Mouse (Mus musculus) Patski (cell line): ENCODE data around the gene Ccdc150. TPM values are rescaled to one million over a fixed set of nuclear protein-coding genes. Genes with fewer than 3 reads are reported as not detected.

Source experiments
- ATAC-seq: fragments of 100-300 bp; one replicate; pipeline ENCODE4 v1.8.0; 2021
- CTCF ChIA-PET: fragments of 350-600 bp; sonication (Branson Sonifier 250); formaldehyde crosslinking; loops from one replicate; lab custom pipeline; 2022; ENCODE audit warnings: inconsistent platforms; lab: Charles Lee
- POLR2A ChIA-PET: fragments of 350-600 bp; sonication (Branson Sonifier 250); formaldehyde crosslinking; loops from one replicate; lab custom pipeline; 2022; ENCODE audit warnings: antibody characterized with exemption, inconsistent platforms; lab: Charles Lee
- DNase-seq: peaks from one replicate; pipeline ENCODE4 v3.0.0-alpha.2; 2011; ENCODE audit warnings: low read depth, low spot score
- H3K27me3 ChIP-seq: fragments of 371-371 bp; one replicate; pipeline ENCODE4 v1.5.1; 2021
- CTCF ChIP-seq: fragments of 100-300 bp; IDR thresholded peaks from one replicate; pipeline ENCODE4 v1.5.1; 2021
- in situ Hi-C: fragments of 300-500 bp; cut with MboI; formaldehyde crosslinking; loops from 3 replicates; pipeline ENCODE4 v1.11.1; 2018; ENCODE audit warnings: low pct_unique_long_range_greater_than_20kb, mixed read lengths
- polyA plus RNA-seq: library from polyadenylated mRNA; unstranded; gene quantifications from one replicate; pipeline ENCODE4 v1.2.3, GENCODE M21; 2021

The Ccdc150 gene
- polyA plus RNA-seq = 0.59 TPM

GRCm38 (mm10) chr1:54250158-54250866 lies at the start of gene Ccdc150:
TSS of gene Ccdc150 (plus strand) at chr1:54250683.
- DNase-seq (peak; percentile 68), ATAC-seq (peak; percentile 99)
- in situ Hi-C loops = no loop called here
- H3K27me3 ChIP-seq = no peaks in the 10 kb centered on the region
- no peak for TF ChIP-seq CTCF
- ChIA-PET POLR2A (no interaction called here), CTCF (no interaction called here)

- POLR2A ChIA-PET = no interaction called here
- in situ Hi-C loops = no loop called here
Observed at GRCm38 (mm10) chr1:54220273-54220672, 30.2 kb upstream of the Ccdc150 start.

GRCm38 (mm10) chr1:54242722-54243121 lies 7.8 kb upstream of the Ccdc150 start:
- no peak for DNase-seq
- in situ Hi-C loops = no loop called here
- POLR2A ChIA-PET = no interaction called here
- no peak for ATAC-seq
- peaks cover 24% of the 10 kb centered on the region for H3K27me3 ChIP-seq
- CTCF ChIA-PET = no interaction called here
- no peak for TF ChIP-seq CTCF

More at GRCm38 (mm10) chr1:54220273-54220672, 30.2 kb upstream of the Ccdc150 start:
- CTCF ChIA-PET = no interaction called here
- peaks cover 18% of the 10 kb centered on the region for H3K27me3 ChIP-seq
- TF ChIP-seq CTCF = no peak
- DNase-seq = no peak
- no peak for ATAC-seq

GRCm38 (mm10) chr1:54275552-54275951 lies 25.1 kb downstream of the Ccdc150 start:
- CTCF ChIA-PET = interaction anchor here (2.7 kb wide), 1 partner anchor 19 kb away, joined by 7 read pairs; no protein-coding TSS in a partner anchor

GRCm38 (mm10) chr1:54279628-54280027 lies 29.1 kb downstream of the Ccdc150 start:
- TF ChIP-seq CTCF = no peak
- CTCF ChIA-PET = no interaction called here
- no peak for ATAC-seq

More at GRCm38 (mm10) chr1:54275552-54275951, 25.1 kb downstream of the Ccdc150 start:
- peak; percentile 41 for TF ChIP-seq CTCF
- H3K27me3 ChIP-seq = peaks cover 14% of the 10 kb centered on the region
- no peak for ATAC-seq
- in situ Hi-C loops = no loop called here
- no peak for DNase-seq
- POLR2A ChIA-PET = no interaction called here

GRCm38 (mm10) chr1:54280651-54281050 lies 30.2 kb downstream of the Ccdc150 start:
- in situ Hi-C loops = no loop called here
- CTCF ChIA-PET = no interaction called here
- H3K27me3 ChIP-seq = peaks cover 12% of the 10 kb centered on the region
- POLR2A ChIA-PET = no interaction called here
- DNase-seq = no peak
- TF ChIP-seq CTCF = no peak
- ATAC-seq = no peak

More at GRCm38 (mm10) chr1:54279628-54280027, 29.1 kb downstream of the Ccdc150 start:
- POLR2A ChIA-PET = no interaction called here
- no peak for DNase-seq
- in situ Hi-C loops = no loop called here
- peaks cover 9% of the 10 kb centered on the region for H3K27me3 ChIP-seq

GRCm38 (mm10) chr1:54306404-54306803 lies 55.9 kb downstream of the Ccdc150 start:
- in situ Hi-C loops = no loop called here
- CTCF ChIA-PET = no interaction called here
- peaks cover 43% of the 10 kb centered on the region for H3K27me3 ChIP-seq
- DNase-seq = no peak
- ATAC-seq = no peak
- POLR2A ChIA-PET = no interaction called here
- TF ChIP-seq CTCF = no peak

- ChIA-PET CTCF (no interaction called here), POLR2A (no interaction called here)
- H3K27me3 ChIP-seq = peaks cover 3% of the 10 kb centered on the region
- no peak for TF ChIP-seq CTCF
- no peak for ATAC-seq
- DNase-seq = no peak
- in situ Hi-C loops = loop anchor here (25.0 kb wide), 1 partner anchor 639 kb away; no protein-coding TSS in a partner anchor
Observed at GRCm38 (mm10) chr1:54326647-54327046, 76.2 kb downstream of the Ccdc150 start.

GRCm38 (mm10) chr1:54327876-54328545 lies 77.5 kb downstream of the Ccdc150 start:
- in situ Hi-C loops = loop anchor here (25.0 kb wide), 1 partner anchor 641 kb away; no protein-coding TSS in a partner anchor
- no peak for ATAC-seq
- no peak for DNase-seq
- ChIA-PET CTCF (interaction anchor here (2.0 to 3.0 kb wide), 2 partner anchors 13 to 28 kb away, joined by 4 to 7 read pairs; no protein-coding TSS in a partner anchor), POLR2A (no interaction called here)
- TF ChIP-seq CTCF = no peak
- H3K27me3 ChIP-seq = peaks cover 5% of the 10 kb centered on the region

GRCm38 (mm10) chr1:54332988-54333387 lies 82.5 kb downstream of the Ccdc150 start:
- TF ChIP-seq CTCF = peak; percentile 56
- POLR2A ChIA-PET = no interaction called here
- ATAC-seq (no peak), DNase-seq (no peak)
- peaks cover 17% of the 10 kb centered on the region for H3K27me3 ChIP-seq
- in situ Hi-C loops = loop anchor here (10.0 to 25.0 kb wide), 2 partner anchors 288 to 646 kb away; no protein-coding TSS in a partner anchor
- CTCF ChIA-PET = interaction anchor here (0.9 to 1.6 kb wide), 3 partner anchors 419 to 427 kb away, joined by 3 to 7 read pairs (median 3); no protein-coding TSS in a partner anchor
